Mouse (Mus musculus): Measurements from ENCODE around the gene Klk10.

Klk10 gene

GRCm38 (mm10) chr7:43796355-43796754 lies 15.5 kb downstream of the Klk10 start:
- DNase-seq: no peak

- no peak for DNase-seq
Observed at GRCm38 (mm10) chr7:43797333-43797769, 16.5 kb downstream of the Klk10 start, which contains the start of gene Klk8. TSS of gene Klk8 (plus strand) at chr7:43797577.

GRCm38 (mm10) chr7:43797844-43798462 lies 17.1 kb downstream of the Klk10 start:
- DNase-seq: peak; percentile 96

GRCm38 (mm10) chr7:43799876-43800275 lies 19.0 kb downstream of the Klk10 start:
- DNase-seq: no peak

DNA sequence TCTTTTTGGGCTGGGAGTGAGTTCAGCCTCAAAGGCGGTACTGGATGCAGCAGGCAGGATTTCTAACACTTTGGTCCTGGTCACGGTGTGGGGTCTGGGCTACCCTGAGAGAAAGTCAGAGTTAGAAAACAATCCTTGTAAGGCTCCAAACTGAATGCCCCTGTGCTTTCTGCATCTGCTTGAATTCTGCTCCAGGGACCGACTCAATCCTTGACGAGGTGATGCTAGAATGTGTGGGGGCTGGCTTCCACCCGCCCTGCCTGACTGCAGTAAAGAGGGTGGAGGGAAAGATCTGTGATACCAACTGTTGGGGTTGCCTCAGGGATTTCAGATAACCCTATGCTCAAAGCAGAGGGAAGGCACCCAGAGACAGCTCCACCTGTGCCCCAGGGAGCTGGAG lies 30.2 kb downstream of the Klk10 start, which contains the start of gene Klk7:
Gene Klk7, plus strand, starts transcription at position 301 of the 400 bp plus-strand sequence.
- no peak for DNase-seq

DNA sequence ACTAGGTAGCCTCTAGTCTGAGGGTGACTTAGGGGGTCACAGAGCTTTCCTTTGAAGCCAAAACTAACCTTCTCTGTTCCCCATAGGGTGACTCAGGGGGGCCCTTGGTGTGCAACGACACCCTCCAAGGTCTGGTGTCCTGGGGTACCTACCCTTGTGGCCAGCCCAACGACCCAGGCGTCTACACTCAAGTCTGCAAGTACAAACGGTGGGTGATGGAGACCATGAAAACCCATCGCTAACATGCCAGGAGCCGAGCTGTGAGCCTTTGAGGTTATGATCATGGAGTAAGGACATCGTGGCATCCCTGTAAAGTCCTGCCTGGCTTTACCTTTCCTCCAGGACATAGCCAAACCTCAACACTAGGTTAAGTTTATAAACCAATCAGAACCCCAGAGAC lies 34.4 kb downstream of the Klk10 start:
- peak; percentile 82 for DNase-seq

- DNase-seq: no peak
Observed at GRCm38 (mm10) chr7:43816746-43817145, 35.9 kb downstream of the Klk10 start.

DNA sequence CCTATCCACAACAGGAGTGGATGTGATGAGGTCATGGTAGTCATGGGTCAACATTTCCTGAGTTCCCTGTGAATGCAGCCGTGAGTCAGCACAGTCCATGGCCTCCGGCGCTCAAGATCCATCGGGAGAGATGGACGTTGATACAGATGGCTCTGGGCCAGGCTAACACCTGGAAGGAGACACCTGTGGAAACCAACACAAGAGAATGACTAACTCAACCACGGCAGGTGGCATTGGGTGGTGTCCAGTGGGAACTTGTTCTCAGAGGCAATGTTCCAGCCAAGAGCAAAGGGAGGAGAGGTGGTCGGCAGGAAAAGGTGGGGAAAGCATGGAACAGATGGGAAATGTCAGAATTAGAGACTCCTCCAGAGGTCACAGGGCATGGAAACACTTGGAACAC lies 40.7 kb downstream of the Klk10 start:
- peak; percentile 81 for DNase-seq

DNA sequence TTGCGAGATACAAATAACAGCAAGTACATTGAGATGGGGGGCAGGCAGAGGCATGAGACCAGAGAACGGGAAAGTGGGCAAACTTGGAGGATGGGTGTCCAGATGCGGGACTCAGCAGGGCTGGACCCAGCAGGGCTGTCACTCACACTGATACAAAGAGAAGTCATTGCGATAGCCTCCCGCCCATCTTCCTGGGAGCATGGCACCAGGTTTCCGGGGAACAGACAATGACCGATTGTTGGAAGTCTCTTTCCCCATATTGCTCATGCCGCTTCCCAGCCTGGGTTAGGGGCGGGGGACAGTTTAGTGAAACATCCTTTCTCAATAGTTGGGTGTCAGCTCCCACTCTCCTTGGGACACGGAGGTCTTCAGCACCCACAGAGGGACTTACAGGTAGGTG lies 43.4 kb downstream of the Klk10 start, which contains the start of gene Klk6:
Gene Klk6, plus strand, starts transcription at position 301 of the 400 bp plus-strand sequence.
- DNase-seq: peak; percentile 62

- peak; percentile 73 for DNase-seq
Observed at GRCm38 (mm10) chr7:43826056-43826455, 45.2 kb downstream of the Klk10 start.

GRCm38 (mm10) chr7:43827706-43828105 lies 46.9 kb downstream of the Klk10 start:
- peak; percentile 41 for DNase-seq

DNA sequence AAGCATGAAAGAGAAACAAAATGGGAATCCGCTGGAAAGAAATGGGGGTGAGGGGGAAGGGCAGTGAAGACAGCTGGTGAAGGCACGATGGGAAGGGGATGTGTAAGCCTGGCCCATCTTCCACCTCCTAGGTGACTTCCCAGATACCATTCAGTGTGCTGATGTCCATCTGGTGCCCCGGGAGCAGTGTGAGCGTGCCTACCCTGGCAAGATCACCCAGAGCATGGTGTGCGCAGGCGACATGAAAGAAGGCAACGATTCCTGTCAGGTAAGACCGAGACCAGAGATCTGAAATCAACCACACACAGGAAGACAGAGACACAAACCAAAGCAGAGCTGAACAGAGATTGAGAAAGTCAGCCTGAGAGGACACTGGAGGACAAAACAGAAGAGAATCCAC lies 48.2 kb downstream of the Klk10 start:
- peak; percentile 71 for DNase-seq
